Mouse (Mus musculus) kidney, postnatal 0 days (tissue): Measurements from ENCODE around the gene Btg3. TPM values are rescaled to one million over a fixed set of nuclear protein-coding genes. Genes with fewer than 3 reads are reported as not detected.

Experiments used
- ATAC-seq: fragments of 200-750 bp; cut with Nextera tagmentation; replicated peaks from 2 replicates; pipeline ENCODE4 v1.8.0; 2017; ENCODE audit warnings: low read depth, moderate number of reproducible peaks, moderate TSS enrichment, moderate library complexity; ENCODE audit not compliant: low FRiP score
- DNase-seq: peaks from one replicate; pipeline ENCODE4 v3.0.0-alpha.2; 2016; ENCODE audit warnings: low spot score
- H3K27ac ChIP-seq: fragments of 300-500 bp; sonication (generic); 2 replicates; pipeline ENCODE4 v1.5.1; 2014; ENCODE audit warnings: mild to moderate bottlenecking
- H3K27me3 ChIP-seq: fragments of 300-500 bp; sonication (generic); 2 replicates; pipeline ENCODE4 v1.6.1; 2014; ENCODE audit warnings: low read length, mixed read lengths; ENCODE audit not compliant: insufficient read depth
- H3K36me3 ChIP-seq: fragments of 300-500 bp; sonication (generic); 2 replicates; pipeline ENCODE4 v1.6.1; 2014; ENCODE audit warnings: low read length, mixed read lengths; ENCODE audit not compliant: insufficient read depth
- H3K4me1 ChIP-seq: fragments of 300-500 bp; sonication (generic); replicated peaks from 2 replicates; pipeline ENCODE4 v1.6.1; 2014; ENCODE audit warnings: antibody characterized with exemption, low read length, mixed read lengths; ENCODE audit not compliant: insufficient read depth
- H3K4me2 ChIP-seq: fragments of 300-500 bp; sonication (generic); 2 replicates; pipeline ENCODE4 v1.6.1; 2014; ENCODE audit warnings: mild to moderate bottlenecking, low read length, moderate library complexity, mixed read lengths
- H3K4me3 ChIP-seq: fragments of 300-500 bp; sonication (generic); replicated peaks from 2 replicates; pipeline ENCODE4 v1.5.1; 2014; ENCODE audit warnings: low read depth, low read length
- H3K9ac ChIP-seq: fragments of 300-500 bp; sonication (generic); 2 replicates; pipeline ENCODE4 v1.6.1; 2014; ENCODE audit warnings: low read depth, low read length
- H3K9me3 ChIP-seq: fragments of 300-500 bp; sonication (generic); replicated peaks from 2 replicates; pipeline ENCODE4 v1.6.1; 2016; ENCODE audit warnings: low read length, inconsistent platforms, mixed read lengths
- CTCF ChIP-seq: IDR thresholded peaks from 2 replicates; pipeline ENCODE4 v1.5.1; 2016; ENCODE audit warnings: antibody characterized with exemption, low read depth, mild to moderate bottlenecking, moderate library complexity
- WGBS: fragments of 180-500 bp; shearing (Covaris S2); extraction: QIAGEN DNeasy Blood & Tissue Kit; methylation state at CpG from one replicate; pipeline ENCODE4 v1.1.7; 2014; 5-methylcytosine and 5-hydroxymethylcytosine counted together
- polyA plus RNA-seq: library from polyadenylated mRNA; unstranded; fragments of >200 nt; fragmentation: Nextera tagmentation; extraction: Ambion mirVana; gene quantifications from 2 replicates; pipeline ENCODE4 v1.2.1, GENCODE M21; 2015

The Btg3 gene
- polyA plus RNA-seq, 1 experiment from 2014 or later = 62.9 TPM

DNA sequence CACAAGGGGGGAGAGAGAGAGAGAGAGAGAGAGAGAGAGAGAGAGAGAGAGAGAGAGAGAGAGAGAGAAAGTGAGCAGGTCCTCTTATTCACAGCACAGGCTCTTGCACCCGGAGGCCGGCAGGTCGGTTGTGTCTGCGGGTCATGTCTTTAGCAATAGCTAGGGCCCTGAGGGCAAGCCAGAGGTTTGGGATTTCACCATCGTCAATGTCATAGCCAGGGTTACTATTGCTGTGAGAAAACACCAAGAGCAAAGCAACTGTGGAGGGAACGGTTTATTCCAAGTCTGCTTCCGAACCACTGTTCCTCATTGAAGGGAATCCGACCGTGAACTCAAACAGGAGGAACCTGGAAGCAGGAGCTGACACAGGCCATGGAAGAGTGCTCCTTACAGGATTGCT lies 80.9 kb downstream of the Btg3 start:
- no peak overlapping the region for H3K27ac ChIP-seq
- H3K4me1 ChIP-seq = no peaks in the 10 kb centered on the region
- H3K36me3 ChIP-seq = no peaks in the 10 kb centered on the region
- ATAC-seq (no peak), DNase-seq (no peak)
- no peak overlapping the region for H3K4me3 ChIP-seq
- H3K27me3 ChIP-seq = no peaks in the 10 kb centered on the region
- no peaks in the 10 kb centered on the region for H3K9me3 ChIP-seq
- no peak overlapping the region for H3K4me2 ChIP-seq
- no peak overlapping the region for H3K9ac ChIP-seq
- WGBS = 70% methylated on average over 9 of the region's 9 CpGs
- TF ChIP-seq CTCF = no peak

- H3K27me3 ChIP-seq = no peaks in the 10 kb centered on the region
- H3K4me1 ChIP-seq = no peaks in the 10 kb centered on the region
- no peaks in the 10 kb centered on the region for H3K9me3 ChIP-seq
- no peak for DNase-seq
- H3K4me3 ChIP-seq = no peak overlapping the region
- H3K9ac ChIP-seq = no peak overlapping the region
- no peaks in the 10 kb centered on the region for H3K36me3 ChIP-seq
- WGBS = 56% methylated on average over 4 of the region's 4 CpGs
- no peak for TF ChIP-seq CTCF
- no peak for ATAC-seq
- H3K4me2 ChIP-seq = no peak overlapping the region
- H3K27ac ChIP-seq = no peak overlapping the region
Measured at GRCm38 (mm10) chr16:78295601-78296000, 81.4 kb downstream of the Btg3 start.

- DNase-seq = no peak
- no peak overlapping the region for H3K4me2 ChIP-seq
- no peaks in the 10 kb centered on the region for H3K27me3 ChIP-seq
- H3K9ac ChIP-seq = no peak overlapping the region
- ATAC-seq = no peak
- H3K36me3 ChIP-seq = no peaks in the 10 kb centered on the region
- H3K4me3 ChIP-seq = no peak overlapping the region
- WGBS = 53% methylated on average over 5 of the region's 5 CpGs
- TF ChIP-seq CTCF = no peak
- H3K4me1 ChIP-seq = no peaks in the 10 kb centered on the region
- H3K9me3 ChIP-seq = no peaks in the 10 kb centered on the region
- H3K27ac ChIP-seq = no peak overlapping the region
Measured at GRCm38 (mm10) chr16:78294606-78295275, 82.3 kb downstream of the Btg3 start.

DNA sequence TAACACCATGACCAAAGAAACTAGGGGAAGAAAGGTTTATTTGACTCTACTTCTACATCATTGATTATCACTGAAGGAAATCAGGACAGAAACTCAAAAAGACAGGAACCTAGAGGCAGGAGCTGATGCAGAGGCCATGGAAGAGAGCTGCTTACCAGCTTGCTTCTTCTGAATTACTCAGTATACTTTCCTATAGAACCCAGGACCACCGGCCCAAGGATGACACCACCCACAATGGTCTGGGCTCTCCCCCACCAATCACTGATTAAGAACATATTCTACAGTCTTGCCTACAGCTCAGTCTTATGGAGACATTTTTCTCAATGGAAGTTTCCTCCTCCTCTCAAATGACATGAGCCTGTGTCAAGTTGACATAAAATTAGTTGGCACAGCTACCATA lies 82.9 kb downstream of the Btg3 start:
- 96% methylated on average over 1 of the region's 1 CpGs for WGBS
- no peak for TF ChIP-seq CTCF

DNA sequence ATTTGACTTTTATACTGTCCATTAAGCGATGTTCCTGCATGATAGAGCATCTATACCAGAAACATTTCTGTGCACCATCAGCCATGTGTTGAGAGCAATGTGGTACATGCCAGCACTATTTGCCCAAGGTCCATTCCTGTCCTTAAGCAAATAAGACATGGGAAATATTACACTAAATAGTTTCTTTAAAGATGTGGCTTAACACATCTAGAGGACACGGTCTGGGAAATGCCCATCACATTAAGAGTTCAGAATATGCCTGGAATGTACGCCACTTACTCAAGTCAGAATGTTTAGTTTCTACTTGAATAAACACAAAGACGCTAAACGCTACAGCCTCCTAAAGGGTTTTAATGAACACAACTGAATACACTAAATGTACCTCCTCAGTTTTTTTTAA lies 93.8 kb downstream of the Btg3 start:
- Histone ChIP-seq H3K4me3 (no peak overlapping the region), H3K27ac (no peak overlapping the region), H3K9me3 (no peaks in the 10 kb centered on the region), H3K4me1 (no peaks in the 10 kb centered on the region), H3K27me3 (no peaks in the 10 kb centered on the region), H3K4me2 (no peak overlapping the region), H3K9ac (no peak overlapping the region), H3K36me3 (no peaks in the 10 kb centered on the region)
- no peak for ATAC-seq
- WGBS = 46% methylated on average over 5 of the region's 5 CpGs
- no peak for TF ChIP-seq CTCF
- DNase-seq = no peak

More for the DNA sequence above, 82.9 kb downstream of the Btg3 start:
- Histone ChIP-seq H3K9me3 (no peaks in the 10 kb centered on the region), H3K9ac (no peak overlapping the region), H3K4me3 (no peak overlapping the region), H3K4me2 (no peak overlapping the region), H3K4me1 (no peaks in the 10 kb centered on the region), H3K27me3 (no peaks in the 10 kb centered on the region), H3K36me3 (no peaks in the 10 kb centered on the region), H3K27ac (no peak overlapping the region)
- ATAC-seq = no peak
- DNase-seq = no peak

Other genes starting within 250 kb of the Btg3 start
- 33.2 and 34.9 TPM in 2 replicates for gene Cxadr, start 75.7 kb downstream of the Btg3 start, polyA plus RNA-seq
- gene D16Ertd472e, start 199.5 kb upstream of the Btg3 start, polyA plus RNA-seq = 8.4 and 8.9 TPM in 2 replicates